Comparison of ENCODE assay signal across 16 mouse cellular contexts in the genomic region with DNA sequence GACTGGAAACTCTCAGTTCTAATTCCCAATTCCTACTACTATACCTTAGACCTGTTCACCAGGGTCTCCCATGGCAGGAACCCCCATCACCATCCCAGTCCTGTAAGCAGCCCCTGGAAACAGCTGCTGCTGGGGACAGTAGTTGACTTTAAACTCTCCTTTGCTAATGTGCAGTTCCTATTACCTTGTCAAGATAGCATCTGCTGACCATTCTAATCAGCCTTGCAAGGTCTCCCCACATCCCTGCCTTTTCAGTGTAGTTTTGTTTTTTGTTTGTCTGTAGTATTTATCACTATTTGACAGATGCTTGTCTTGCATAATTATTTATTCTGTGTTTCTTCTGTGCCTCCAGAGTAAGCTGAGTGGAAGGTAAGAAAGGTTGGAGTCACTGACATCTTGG.
"Had no signal": no experiment of that assay in that cellular context is flagged by ENCODE, and none has a peak within 500 bp of the region (broad histone marks: within the 10 kb centered on the region; RNA-seq: fewer than 3 reads in every experiment).

No protein-coding gene starts in this region.

- H3K27ac ChIP-seq: limb, embryonic 15.5 days; neural tube, embryonic 12.5 days had no signal

- H3K4me3 ChIP-seq: limb, embryonic 15.5 days; megakaryocyte, embryonic 14.5 days; neural tube, embryonic 12.5 days had no signal

- H3K36me3 ChIP-seq: limb, embryonic 15.5 days; neural tube, embryonic 12.5 days had no signal

- H3K27me3 ChIP-seq: limb, embryonic 15.5 days; neural tube, embryonic 12.5 days had no signal

- H3K4me2 ChIP-seq: limb, embryonic 15.5 days; lung, embryonic 14.5 days; neural tube, embryonic 12.5 days had no signal

- H3K9me3 ChIP-seq: limb, embryonic 15.5 days; megakaryocyte, embryonic 14.5 days; neural tube, embryonic 12.5 days had no signal

- ATAC-seq: intestine, postnatal 0 days had no signal

- H3K4me1 ChIP-seq: limb, embryonic 15.5 days; megakaryocyte, embryonic 14.5 days had no signal

- H3K9ac ChIP-seq: limb, embryonic 15.5 days; lung, embryonic 14.5 days; neural tube, embryonic 12.5 days had no signal

- DNase-seq: kidney, adult 8-10 months; kidney, postnatal 25 days; layer of hippocampus, adult 9-11 months; layer of hippocampus, postnatal 36 days; lung, embryonic 14.5 days; lung, postnatal 10 days; lung, postnatal 4 days; midbrain, embryonic 14.5 days; right cerebral cortex, postnatal 4 days; spleen, adult 18-20 months; thymus, adult 18-20 months; thymus, postnatal 14 days had no signal
